Mouse (Mus musculus) hindbrain, embryonic 10.5 days (tissue): ENCODE results near the gene Rcor1. TPM values are rescaled to one million over a fixed set of nuclear protein-coding genes. Genes with fewer than 3 reads are reported as not detected.

Source experiments
- DNase-seq: peaks from one replicate; pipeline ENCODE4 v3.0.0-alpha.2; 2017; ENCODE audit warnings: low spot score
- H3K27ac ChIP-seq: fragments of 300-500 bp; sonication (generic); 2 replicates; pipeline ENCODE4 v1.5.1; 2016; ENCODE audit warnings: mild to moderate bottlenecking, moderate library complexity
- H3K27me3 ChIP-seq: fragments of 300-500 bp; sonication (generic); 2 replicates; pipeline ENCODE4 v1.6.1; 2016; ENCODE audit warnings: mild to moderate bottlenecking; ENCODE audit not compliant: poor library complexity, insufficient read depth, severe bottlenecking
- H3K36me3 ChIP-seq: fragments of 300-500 bp; sonication (generic); 2 replicates; pipeline ENCODE4 v1.6.1; 2016; ENCODE audit warnings: mild to moderate bottlenecking, moderate library complexity
- H3K4me1 ChIP-seq: fragments of 300-500 bp; sonication (generic); replicated peaks from 2 replicates; pipeline ENCODE4 v1.6.1; 2016; ENCODE audit warnings: mild to moderate bottlenecking
- H3K4me3 ChIP-seq: fragments of 300-500 bp; sonication (generic); 2 replicates; pipeline ENCODE4 v1.5.1; 2016; ENCODE audit warnings: mild to moderate bottlenecking, moderate library complexity
- H3K9me3 ChIP-seq: fragments of 300-500 bp; sonication (generic); 2 replicates; pipeline ENCODE4 v1.6.1; 2016; ENCODE audit warnings: mild to moderate bottlenecking, moderate library complexity
- WGBS: fragments of 180-500 bp; shearing (Covaris S2); methylation state at CpG from one replicate; pipeline ENCODE4 v1.1.7; 2016; 5-methylcytosine and 5-hydroxymethylcytosine counted together
- polyA plus RNA-seq: library from polyadenylated mRNA; unstranded; fragments of >200 nt; fragmentation: Nextera tagmentation; extraction: Ambion mirVana; gene quantifications from 2 replicates; pipeline ENCODE4 v1.2.1, GENCODE M21; 2016

Gene Rcor1
- polyA plus RNA-seq, 1 experiment from 2014 or later, result 5.0 TPM

- 89% methylated on average over 5 of the region's 5 CpGs for WGBS
- no peak overlapping the region for H3K4me3 ChIP-seq
These were observed 112.4 kb downstream of the Rcor1 start for GRCm38 (mm10) chr12:111151422-111152156.

DNA sequence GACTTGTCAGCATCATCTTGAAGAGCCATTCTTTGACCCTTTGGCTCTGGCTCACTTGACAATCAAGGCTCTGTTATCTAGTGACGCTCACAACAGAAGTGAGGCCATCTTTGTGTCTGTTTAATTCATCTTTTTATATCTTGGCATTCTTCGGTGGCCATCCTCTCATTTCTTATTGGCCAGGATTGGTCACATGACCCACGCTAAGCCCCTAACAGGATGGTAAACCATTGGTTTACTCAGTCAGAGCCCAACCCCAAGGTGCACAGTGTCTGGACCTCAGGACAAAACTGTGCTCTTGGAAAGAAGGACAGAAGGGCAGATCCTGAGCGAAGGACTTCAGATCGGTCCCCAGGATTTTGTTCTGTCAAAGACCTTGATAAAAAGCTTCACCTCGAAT lies 113.4 kb downstream of the Rcor1 start:
- no peak overlapping the region for H3K27ac ChIP-seq
- H3K4me3 ChIP-seq, result no peak overlapping the region
- DNase-seq, result no peak
- no peaks in the 10 kb centered on the region for H3K9me3 ChIP-seq
- no peaks in the 10 kb centered on the region; the same call in 1 of the 2 replicates for H3K27me3 ChIP-seq
- peaks cover 16% of the 10 kb centered on the region for H3K4me1 ChIP-seq
- 89% methylated on average over 6 of the region's 6 CpGs for WGBS
- no peaks in the 10 kb centered on the region for H3K36me3 ChIP-seq

More at GRCm38 (mm10) chr12:111151422-111152156, 112.4 kb downstream of the Rcor1 start:
- Histone ChIP-seq H3K36me3 (no peaks in the 10 kb centered on the region), H3K27me3 (no peaks in the 10 kb centered on the region; the same call in 1 of the 2 replicates), H3K27ac (no peak overlapping the region), H3K9me3 (no peaks in the 10 kb centered on the region), H3K4me1 (peaks cover 25% of the 10 kb centered on the region)
- DNase-seq, result no peak

DNA sequence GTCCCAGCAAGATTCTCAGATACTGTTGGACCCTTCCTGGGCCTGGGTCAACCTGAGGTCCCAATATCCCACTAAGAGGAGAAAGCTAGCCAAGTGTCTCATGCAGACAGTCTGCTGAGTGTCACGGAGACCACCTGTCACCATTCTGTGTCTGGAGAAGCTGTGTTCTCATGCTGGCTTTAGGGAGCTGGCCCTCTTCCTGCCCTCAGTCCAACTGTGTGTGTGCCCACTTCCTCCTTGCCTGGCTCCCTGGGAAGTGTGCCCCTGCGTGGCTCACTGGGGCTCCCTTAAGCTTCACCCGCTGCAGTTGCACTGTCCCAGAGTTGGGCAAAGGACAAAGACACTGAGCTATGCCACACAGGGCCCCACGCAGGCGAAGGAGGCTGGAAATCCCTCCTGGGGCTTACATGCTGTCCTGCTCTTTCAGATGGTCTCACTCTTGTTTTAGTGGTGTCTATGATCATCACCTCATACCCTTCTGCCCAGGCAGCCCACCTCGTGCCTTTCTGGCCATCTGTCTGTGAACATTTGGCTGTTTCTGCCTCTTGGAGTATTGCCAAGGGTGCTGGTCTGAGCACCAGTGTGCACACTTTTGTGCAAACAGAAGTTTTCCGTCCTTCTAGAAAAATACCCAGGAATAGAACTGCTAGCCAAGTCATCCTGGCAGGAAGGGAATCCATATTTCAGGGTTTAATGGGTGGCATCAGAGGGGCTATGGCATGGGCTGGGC lies 114.0 kb downstream of the Rcor1 start:
- no peak for DNase-seq
- H3K4me1 ChIP-seq, result peaks cover 16% of the 10 kb centered on the region
- 0 out of 2 replicates have a peak overlapping the region, but pooled peaks have one; percentile 13 for H3K27ac ChIP-seq
- no peak overlapping the region for H3K4me3 ChIP-seq
- no peaks in the 10 kb centered on the region for H3K27me3 ChIP-seq
- no peaks in the 10 kb centered on the region for H3K36me3 ChIP-seq
- H3K9me3 ChIP-seq, result no peaks in the 10 kb centered on the region
- WGBS, result 82% methylated on average over 7 of the region's 7 CpGs

GRCm38 (mm10) chr12:111153946-111154345 lies 114.8 kb downstream of the Rcor1 start:
- Histone ChIP-seq H3K4me1 (peaks cover 13% of the 10 kb centered on the region), H3K4me3 (no peak overlapping the region), H3K9me3 (no peaks in the 10 kb centered on the region), H3K27me3 (no peaks in the 10 kb centered on the region), H3K36me3 (no peaks in the 10 kb centered on the region), H3K27ac (no peak overlapping the region)
- no peak for DNase-seq
- 83% methylated on average over 5 of the region's 5 CpGs for WGBS

DNA sequence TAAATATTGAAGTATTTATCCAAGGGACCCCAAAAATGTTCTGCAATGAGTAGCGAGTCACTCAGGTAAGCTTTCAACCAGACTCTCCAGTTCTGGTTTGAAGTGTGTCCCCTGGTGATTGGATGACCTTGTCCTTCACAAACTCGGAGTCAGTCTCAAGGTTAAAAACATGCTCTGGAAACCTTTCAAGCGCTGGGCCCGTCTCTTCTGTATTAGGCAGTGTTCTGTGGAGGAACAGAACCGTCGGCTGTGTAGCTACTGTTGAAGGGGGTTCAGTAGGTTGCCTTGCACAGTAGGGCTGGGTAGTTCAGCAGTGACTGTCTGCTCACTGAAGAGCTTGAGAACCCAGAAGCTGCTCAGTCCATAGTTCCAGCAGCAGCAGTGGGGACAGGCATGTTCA lies 115.5 kb downstream of the Rcor1 start:
- Histone ChIP-seq H3K36me3 (no peaks in the 10 kb centered on the region), H3K27ac (no peak overlapping the region), H3K27me3 (no peaks in the 10 kb centered on the region), H3K9me3 (no peaks in the 10 kb centered on the region), H3K4me3 (no peak overlapping the region), H3K4me1 (peaks cover 14% of the 10 kb centered on the region)
- no peak for DNase-seq
- 91% methylated on average over 6 of the region's 6 CpGs for WGBS

- no peak overlapping the region for H3K27ac ChIP-seq
- 89% methylated on average over 1 of the region's 1 CpGs for WGBS
- no peaks in the 10 kb centered on the region for H3K27me3 ChIP-seq
- no peak overlapping the region for H3K4me3 ChIP-seq
- H3K4me1 ChIP-seq, result peaks cover 14% of the 10 kb centered on the region; the same call in 1 of the 2 replicates
- no peak for DNase-seq
- H3K9me3 ChIP-seq, result no peaks in the 10 kb centered on the region
- no peaks in the 10 kb centered on the region for H3K36me3 ChIP-seq
These were observed 116.6 kb downstream of the Rcor1 start for GRCm38 (mm10) chr12:111155756-111156155.

GRCm38 (mm10) chr12:111159659-111160428 lies 120.7 kb downstream of the Rcor1 start:
- H3K27me3 ChIP-seq, result no peaks in the 10 kb centered on the region
- WGBS, result 80% methylated on average over 12 of the region's 12 CpGs
- H3K9me3 ChIP-seq, result no peaks in the 10 kb centered on the region
- peaks cover 43% of the 10 kb centered on the region for H3K4me1 ChIP-seq
- no peaks in the 10 kb centered on the region for H3K36me3 ChIP-seq
- peak overlapping the region; percentile 20; the same call in 1 of the 2 replicates for H3K27ac ChIP-seq
- no peak overlapping the region for H3K4me3 ChIP-seq
- DNase-seq, result no peak

DNA sequence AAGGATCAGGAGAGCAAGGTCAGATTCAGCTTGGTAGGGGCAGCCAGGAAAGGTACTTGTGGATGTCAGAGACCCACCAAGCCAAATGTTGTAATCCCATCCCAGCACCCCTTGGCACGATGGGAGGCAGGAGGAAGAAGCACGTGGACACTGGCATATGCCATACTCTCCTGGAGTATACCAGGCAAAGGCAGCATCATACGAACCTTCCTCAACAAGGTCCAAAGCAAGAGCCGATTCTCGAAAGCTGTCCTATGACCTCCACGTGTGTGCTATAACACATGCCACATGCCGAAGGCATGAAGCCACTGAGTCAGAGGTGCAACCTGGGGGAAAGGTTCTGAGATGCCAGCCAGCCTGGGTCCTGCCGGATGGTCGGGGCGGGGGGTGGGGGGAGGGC lies 121.7 kb downstream of the Rcor1 start:
- H3K36me3 ChIP-seq, result no peaks in the 10 kb centered on the region
- no peak for DNase-seq
- no peak overlapping the region for H3K4me3 ChIP-seq
- 92% methylated on average over 10 of the region's 10 CpGs for WGBS
- no peaks in the 10 kb centered on the region for H3K9me3 ChIP-seq
- H3K4me1 ChIP-seq, result peaks cover 54% of the 10 kb centered on the region
- H3K27ac ChIP-seq, result no peak overlapping the region
- no peaks in the 10 kb centered on the region for H3K27me3 ChIP-seq

DNA sequence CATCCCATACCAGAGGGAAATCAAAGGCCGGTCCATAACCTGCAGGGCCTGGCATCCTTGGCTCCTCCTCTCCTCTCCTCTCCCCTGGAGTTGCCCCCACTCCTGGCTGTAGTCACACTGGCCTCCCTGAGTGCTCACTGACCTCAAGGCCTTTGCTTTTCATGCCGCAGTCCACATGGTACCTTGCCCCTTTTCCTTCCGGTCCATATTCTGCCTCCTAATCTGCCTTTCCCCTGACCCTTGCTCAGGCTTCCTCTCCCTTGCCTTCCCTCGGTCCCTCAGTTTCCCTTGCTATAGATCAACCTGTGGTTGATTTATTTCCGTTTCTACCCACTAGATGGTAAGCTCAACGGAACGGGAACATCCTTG lies 122.8 kb downstream of the Rcor1 start:
- H3K4me3 ChIP-seq, result peak overlapping the region; percentile 38
- H3K27me3 ChIP-seq, result no peaks in the 10 kb centered on the region
- no peak for DNase-seq
- 37% methylated on average over 7 of the region's 7 CpGs for WGBS
- H3K36me3 ChIP-seq, result no peaks in the 10 kb centered on the region
- peaks cover 55% of the 10 kb centered on the region for H3K4me1 ChIP-seq
- peak overlapping the region; percentile 88 for H3K27ac ChIP-seq
- no peaks in the 10 kb centered on the region for H3K9me3 ChIP-seq

GRCm38 (mm10) chr12:111162312-111163061 lies 123.3 kb downstream of the Rcor1 start:
- H3K27me3 ChIP-seq, result no peaks in the 10 kb centered on the region
- 11% methylated on average over 16 of the region's 16 CpGs for WGBS
- H3K36me3 ChIP-seq, result no peaks in the 10 kb centered on the region
- no peaks in the 10 kb centered on the region for H3K9me3 ChIP-seq
- H3K4me1 ChIP-seq, result peaks cover 61% of the 10 kb centered on the region
- DNase-seq, result peak; percentile 67
- H3K27ac ChIP-seq, result peak overlapping the region; percentile 88
- peak overlapping the region; percentile 38 for H3K4me3 ChIP-seq

DNA sequence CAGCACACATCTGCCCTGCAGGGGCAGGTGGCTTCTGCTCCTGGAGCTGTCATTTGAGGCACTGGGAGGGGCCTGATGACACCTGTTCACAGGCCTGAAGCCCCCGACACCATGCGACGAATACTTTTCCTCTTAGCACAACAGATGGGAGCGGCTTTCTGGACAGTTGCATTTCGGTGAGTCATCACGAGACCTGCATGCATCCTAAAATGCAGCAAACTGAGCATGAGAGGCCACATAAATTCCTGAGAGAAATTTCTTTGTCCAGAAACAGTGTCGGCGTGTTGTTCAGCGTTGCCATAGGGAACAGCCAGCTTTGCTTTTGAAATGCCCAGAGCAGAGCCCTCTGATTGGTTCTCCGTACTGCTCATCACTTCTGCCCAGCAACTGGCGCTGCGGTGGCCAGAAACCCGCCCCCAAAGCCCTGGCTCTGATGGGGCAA lies 125.2 kb downstream of the Rcor1 start:
- no peaks in the 10 kb centered on the region for H3K27me3 ChIP-seq
- peak overlapping the region; percentile 92 for H3K27ac ChIP-seq
- peak; percentile 91 for DNase-seq
- H3K4me1 ChIP-seq, result peaks cover 72% of the 10 kb centered on the region
- H3K9me3 ChIP-seq, result no peaks in the 10 kb centered on the region
- H3K36me3 ChIP-seq, result no peaks in the 10 kb centered on the region
- H3K4me3 ChIP-seq, result peak overlapping the region; percentile 48
- WGBS, result 2% methylated on average over 13 of the region's 13 CpGs

- peak overlapping the region; percentile 92 for H3K27ac ChIP-seq
- no peaks in the 10 kb centered on the region for H3K36me3 ChIP-seq
- peaks cover 67% of the 10 kb centered on the region for H3K4me1 ChIP-seq
- H3K9me3 ChIP-seq, result no peaks in the 10 kb centered on the region
- no peaks in the 10 kb centered on the region for H3K27me3 ChIP-seq
- peak overlapping the region; percentile 89 for H3K4me3 ChIP-seq
- DNase-seq, result peak; percentile 63
- WGBS, result 66% methylated on average over 10 of the region's 10 CpGs
These were observed 126.1 kb downstream of the Rcor1 start for GRCm38 (mm10) chr12:111165146-111165812.
